Mouse (Mus musculus): ENCODE measurements around the gene Rab20.

DNA sequence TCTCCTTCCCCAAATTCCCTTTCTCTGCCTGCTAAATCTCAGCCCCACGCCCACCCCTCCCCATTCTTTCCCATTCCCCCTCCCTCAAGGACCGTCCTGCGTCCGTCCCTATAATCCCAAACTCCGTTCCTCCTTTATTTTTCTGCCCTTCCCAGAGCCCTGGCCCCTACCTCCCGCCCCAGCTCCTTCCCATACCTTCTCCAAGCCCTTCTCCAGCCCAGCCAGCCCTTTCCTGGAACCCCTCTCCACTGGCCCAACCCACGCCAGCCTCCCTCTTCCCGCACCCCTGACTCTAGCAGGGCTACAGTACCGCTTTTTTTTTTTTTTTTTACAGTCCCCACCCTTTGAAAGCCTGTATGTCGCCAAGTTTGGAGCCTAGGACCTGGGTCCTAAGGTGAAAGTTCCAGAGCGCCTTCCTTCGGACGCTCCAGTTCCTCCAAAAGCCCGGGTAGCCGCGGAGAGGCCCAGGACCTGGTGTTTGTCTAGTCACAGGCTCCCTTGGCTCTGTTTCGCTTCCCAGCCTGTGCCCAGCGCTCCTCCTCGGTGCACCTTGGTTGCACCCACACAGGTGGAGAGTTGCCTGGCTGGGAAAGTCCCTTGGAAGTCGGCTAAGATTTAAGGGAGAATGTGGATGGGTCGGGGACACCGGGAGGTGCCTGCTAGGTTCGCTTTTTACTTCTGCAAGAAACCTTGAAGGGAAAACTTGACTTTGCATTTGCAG lies 457 bp upstream of the Rab20 start:
- TF ChIP-seq POLR2A (IDR thresholded peaks at IDR 0.05; ENCODE audit: insufficient read depth, low read depth, low read length) (no peak), CTCF (IDR thresholded peaks at IDR 0.05) (no peak)
